In the genomic region with DNA sequence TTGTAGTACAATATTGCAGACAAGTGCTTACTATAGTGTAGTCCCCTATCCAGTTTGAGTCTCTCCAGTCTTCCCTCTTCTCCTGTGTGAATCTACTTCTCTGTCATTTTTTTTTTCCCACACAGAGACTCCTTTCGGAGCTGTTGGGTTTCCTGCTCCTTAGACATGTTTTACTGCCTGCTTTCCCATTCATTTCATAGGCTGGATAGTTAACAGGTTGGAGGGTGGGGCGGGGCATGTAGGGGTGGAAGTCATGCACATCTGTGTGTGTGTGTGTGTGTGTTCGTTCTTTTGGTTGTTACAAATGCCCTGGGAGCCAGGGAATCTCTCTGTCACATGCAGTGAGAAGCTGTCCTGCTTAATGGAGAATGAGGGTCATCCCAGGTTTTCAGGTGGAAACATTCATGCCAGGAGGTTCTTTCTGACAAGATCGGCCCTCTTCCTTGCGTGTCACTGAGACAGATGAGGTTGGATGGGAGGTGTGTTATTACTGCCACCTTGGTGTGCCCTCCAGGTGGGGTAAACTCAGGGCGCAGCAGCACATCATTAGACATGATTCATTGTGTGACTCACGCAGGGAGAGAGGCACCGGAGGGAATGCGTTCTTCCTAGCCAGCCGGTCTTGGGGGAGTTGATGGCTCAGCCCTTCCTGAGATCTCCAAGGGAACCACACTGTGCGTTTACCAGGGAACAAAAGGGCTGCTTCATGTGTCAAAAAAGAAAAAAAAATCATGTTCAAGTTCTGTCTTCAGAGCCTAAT, we compare ENCODE assay signal across 10 mouse cellular contexts. TPM values are rescaled to one million over a fixed set of nuclear protein-coding genes. Genes with fewer than 3 reads are reported as not detected.
DNase-seq lines count a peak whose midpoint lies in the region; ATAC-seq and TF ChIP-seq lines count a peak whose summit lies in the region.
"Had no signal": no experiment of that assay in that cellular context is flagged by ENCODE, and none has a peak within 500 bp of the region (broad histone marks: within the 10 kb centered on the region; RNA-seq: fewer than 3 reads in every experiment).

No protein-coding gene starts in this region.

- no peak for TF ChIP-seq EP300 in heart, postnatal 0 days (IDR thresholded peaks at IDR 0.05; ENCODE audit: low read depth)

- no peak for ATAC-seq in heart, postnatal 0 days (ENCODE audit: insufficient read depth, low read depth)

- no peaks in the 10 kb centered on the region for H3K79me2 ChIP-seq in myocyte (ENCODE audit: control insufficient read depth, insufficient read depth)

- no peak for DNase-seq in heart, postnatal 0 days (ENCODE audit: low spot score)
- DNase-seq in heart, adult 9 months (ENCODE audit: low spot score in 2 of 2), result no peak
- DNase-seq in B cell, adult 2 months, result peak; percentile 37 to 39
- DNase-seq in adrenal gland, postnatal 36 days, result peak; percentile 46 to 60
- DNase-seq in embryo, embryonic 10.5 days (ENCODE audit: low spot score), result no peak
- no peak for DNase-seq in ovary, postnatal 10 days (ENCODE audit: low spot score)
- no peak for DNase-seq in gastrocnemius, postnatal 25 days
- DNase-seq: kidney, postnatal 36 days had no signal

- H3K4me1 ChIP-seq in heart, postnatal 0 days (ENCODE audit: control insufficient read depth, insufficient read depth), result peaks cover 21% of the 10 kb centered on the region; the same call in 1 of the 2 replicates

- no peaks in the 10 kb centered on the region for H3K27me3 ChIP-seq in heart, postnatal 0 days (ENCODE audit: control insufficient read depth, insufficient read depth, low read length)
- no peaks in the 10 kb centered on the region for H3K27me3 ChIP-seq in myocyte (ENCODE audit: control insufficient read depth, insufficient read depth, insufficient read length)

- H3K4me3 ChIP-seq in heart, postnatal 0 days (ENCODE audit: low read depth, low read length), result no peak overlapping the region
- no peak overlapping the region for H3K4me3 ChIP-seq in myocyte

- H3K27ac ChIP-seq in heart, postnatal 0 days (ENCODE audit: low read depth), result peak overlapping the region; percentile 62; the same call in 1 of the 2 replicates

- no peak for TF ChIP-seq POLR2A in myocyte (IDR thresholded peaks at IDR 0.05; ENCODE audit: insufficient read length, low read depth)

- H3K36me3 ChIP-seq in heart, postnatal 0 days (replicated peaks; ENCODE audit: control insufficient read depth, insufficient read depth, low read length), result no peaks in the 10 kb centered on the region
- no peaks in the 10 kb centered on the region for H3K36me3 ChIP-seq in myocyte (ENCODE audit: control insufficient read depth, insufficient read depth)

- no peak for TF ChIP-seq CTCF in heart, postnatal 0 days (IDR thresholded peaks at IDR 0.05; ENCODE audit: low read depth)

- no peak overlapping the region for H3K4me2 ChIP-seq in heart, postnatal 0 days (ENCODE audit: low read depth, low read length)
- peak overlapping the region; percentile 60 for H3K4me2 ChIP-seq in myocyte (ENCODE audit: low read depth)
- H3K4me2 ChIP-seq: heart, embryonic 11.5 days had no signal

- no peak overlapping the region for H3K9ac ChIP-seq in heart, postnatal 0 days (replicated peaks; ENCODE audit: low read depth, low read length)

- H3ac ChIP-seq in myocyte (ENCODE audit: control insufficient read depth, insufficient read length), result no peak overlapping the region

- WGBS in heart, postnatal 0 days, result 52% methylated on average over 11 of the region's 11 CpGs

- no peaks in the 10 kb centered on the region for H3K9me3 ChIP-seq in heart, postnatal 0 days (replicated peaks; ENCODE audit: control insufficient read depth, low read length)

TF ChIP-seq in myocyte, 11 proteins besides CTCF, POLR2A, EP300 and RAD21:
- no peak for TF ChIP-seq SRF (IDR thresholded peaks at IDR 0.05; ENCODE audit: control insufficient read depth, insufficient read length, low read depth)
- peak in 1 of 3 experiments; percentile 38 for TF ChIP-seq MYOG (IDR thresholded peaks at IDR 0.05; ENCODE audit: control insufficient read depth in 1 of 3, insufficient read depth in 1 of 3, insufficient read length in 2 of 3, low read depth in 2 of 3)

RNA-seq across cellular contexts. Expression of a gene that starts 4.7 kb away (rescaled TPM):
- total RNA-seq in heart, postnatal 0 days (2014; rRNA removed; ENCODE audit: low replicate concordance), result 37.3 and 40.5 TPM in 2 replicates
- 12.4 and 14.1 TPM in 2 replicates for polyA plus RNA-seq in heart, postnatal 0 days (2015; fragmentation: Nextera tagmentation; extraction: Ambion mirVana)
- 10 to 100 TPM; 66.0 to 74.1 TPM for total RNA-seq in adrenal gland, postnatal 36 days (2021)
- 59.3 TPM for polyA plus RNA-seq in myocyte (2012; fragmentation: generic; extraction: Trizol)
- 10 to 100 TPM; 28.5 to 34.6 TPM for total RNA-seq in gastrocnemius, postnatal 25 days (2021)

RNA-seq across cellular contexts. Expression of a gene that starts 44.9 kb away (rescaled TPM):
- 0.11 TPM in 1 of 2 replicates, not detected in the other for total RNA-seq in heart, postnatal 0 days (2014; rRNA removed; ENCODE audit: low replicate concordance)
- polyA plus RNA-seq in heart, postnatal 0 days (2015; fragmentation: Nextera tagmentation; extraction: Ambion mirVana), result 0.31 and 0.40 TPM in 2 replicates
- 1 to 10 TPM; 1.5 to 3.3 TPM for total RNA-seq in adrenal gland, postnatal 36 days (2021)
- polyA plus RNA-seq in myocyte (2012; fragmentation: generic; extraction: Trizol), result 0.72 TPM
- under 1 TPM in 1 of 2 experiments, not detected in 1; 0.24 TPM for total RNA-seq in gastrocnemius, postnatal 25 days (2021)

Comparison
In these comparisons a context has a peak if more than half of its experiments do, and no peak if none do; other contexts are left out.
1. DNase-seq: peak in B cell, adult 2 months (2 of 2) and adrenal gland, postnatal 36 days (2 of 2); none in heart, postnatal 0 days (single experiment), heart, adult 9 months (0 of 2), embryo, embryonic 10.5 days (single experiment), ovary, postnatal 10 days (single experiment) and gastrocnemius, postnatal 25 days (single experiment).